Mouse (Mus musculus): ENCODE data around the gene Trappc2.

GRCm38 (mm10) chrX:166407865-166408264 lies 32.5 kb upstream of the Trappc2 start:
- TF ChIP-seq POLR2A (IDR thresholded peaks at IDR 0.05; ENCODE audit: insufficient read depth, low read length) (no peak), EP300 (IDR thresholded peaks at IDR 0.05; ENCODE audit: insufficient read depth, low read depth, low read length) (no peak)
